Mouse (Mus musculus) liver, adult 10 weeks (tissue): ENCODE results near the gene Inmt. TPM values are rescaled to one million over a fixed set of nuclear protein-coding genes. Genes with fewer than 3 reads are reported as not detected.

Experiments used
- polyA plus RNA-seq: library from polyadenylated mRNA; stranded (reverse); fragments of 350-450 nt; fragmentation: Illumina TruSeq; extraction: RNeasy Lipid Tissue Mini Kit (QIAGEN cat#74804); gene quantifications from one replicate; pipeline ENCODE4 v1.2.3, GENCODE M21; 2014; ENCODE audit warnings: low read depth, low replicate concordance

The Inmt gene
- polyA plus RNA-seq, result 514 TPM

DNA sequence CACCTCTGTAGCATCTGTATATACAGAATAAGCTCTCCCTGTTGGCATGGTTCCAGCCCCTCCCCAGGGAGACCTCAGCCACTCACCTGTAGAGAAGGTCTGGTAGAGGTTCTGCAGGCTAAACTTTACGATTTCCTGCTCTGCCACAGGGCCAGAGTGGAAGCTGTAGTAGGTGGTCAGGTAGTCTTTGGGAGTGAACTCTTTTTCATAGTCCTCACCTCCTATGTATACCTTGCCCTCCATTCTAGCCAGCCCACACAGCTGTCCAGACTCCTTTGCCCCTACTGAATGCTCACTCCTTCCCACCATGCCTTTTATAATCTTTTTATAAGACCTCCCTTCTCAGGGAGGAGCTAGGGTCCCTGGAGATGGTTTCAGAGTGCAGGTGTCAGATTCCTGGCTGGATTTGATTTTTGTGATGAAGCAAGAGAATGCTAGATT lies at the start of gene Inmt:
TSS of gene Inmt (minus strand) at position 303 of the 441 bp plus-strand sequence.

DNA sequence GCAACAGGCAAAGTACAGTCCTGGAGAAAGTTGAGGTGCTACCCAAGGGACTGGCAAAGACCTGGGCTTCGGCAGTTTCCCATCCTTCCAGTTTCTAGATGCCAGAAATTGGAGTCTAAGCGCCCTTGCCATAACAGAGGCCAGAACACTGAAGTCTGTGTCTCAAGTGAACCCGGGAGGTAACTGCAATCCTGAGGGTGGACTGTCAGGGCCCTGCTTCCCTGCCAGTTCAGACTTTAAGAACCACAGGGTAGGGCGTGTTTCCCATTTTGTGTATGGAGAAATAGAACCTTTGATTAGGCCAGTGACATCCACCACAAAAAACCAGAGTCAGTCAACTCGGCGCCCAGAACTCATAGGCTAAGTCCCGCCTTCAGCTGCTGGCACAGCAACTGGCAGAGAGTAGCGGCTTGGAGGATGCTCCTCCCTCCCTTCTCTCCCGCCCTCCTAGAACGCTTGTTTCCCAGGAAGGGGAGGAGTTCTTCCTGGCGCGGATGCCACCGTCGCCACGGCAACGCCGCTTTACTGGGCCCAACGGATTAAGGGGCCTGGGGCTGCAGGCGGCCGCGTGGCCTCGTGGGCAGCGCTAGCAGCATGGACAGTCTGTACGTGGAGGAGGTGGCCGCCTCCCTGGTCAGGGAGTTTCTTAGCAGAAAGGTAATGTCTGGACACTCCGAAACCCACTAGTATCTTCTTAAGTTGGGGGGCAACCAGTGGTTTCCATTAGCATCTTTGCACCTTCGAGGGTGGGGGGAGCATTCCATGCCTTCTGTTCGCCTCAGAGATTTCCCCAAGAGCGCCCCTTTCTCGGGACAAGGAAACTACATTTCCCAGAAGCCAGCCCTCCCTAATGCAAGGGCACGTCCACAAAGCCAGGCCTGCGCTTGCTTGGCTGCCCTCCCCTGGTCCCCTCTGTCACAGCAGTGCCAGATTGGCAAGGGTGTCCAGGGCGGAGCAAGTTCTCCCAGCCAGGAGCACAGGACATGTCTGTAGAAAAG lies 28.4 kb upstream of the Inmt start, which contains the start of gene Mindy4:
TSS of gene Mindy4 (plus strand) at position 471 of the 998 bp plus-strand sequence.

DNA sequence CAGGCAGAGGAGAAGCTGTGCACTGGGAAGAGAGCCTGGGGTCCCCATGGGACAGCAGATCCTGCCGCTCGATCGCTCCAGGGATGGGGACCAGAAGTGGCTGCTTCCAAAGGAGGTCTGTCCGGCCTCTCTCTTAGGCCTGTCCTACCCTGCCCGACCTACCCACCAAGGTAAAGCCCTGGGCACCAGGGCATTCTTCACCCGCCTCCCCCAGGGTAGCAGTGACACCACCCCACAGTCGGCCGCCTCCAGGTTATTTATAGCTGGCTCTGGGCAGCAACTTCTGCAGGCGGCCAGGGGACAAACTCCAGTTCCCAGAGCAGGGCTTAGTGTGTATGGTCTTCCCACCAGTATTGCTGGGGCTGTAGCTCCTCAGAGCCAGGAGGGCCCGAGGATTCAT lies 42.0 kb downstream of the Inmt start, which contains the start of gene Crhr2:
TSS of gene Crhr2 (minus strand) at position 223 of the 400 bp plus-strand sequence.

Other genes with a start within 250 kb of the Inmt start
- gene Nod1, start 202.4 kb downstream of the Inmt start, polyA plus RNA-seq, result 4.1 TPM
- 28.5 TPM for gene Ggct, start 182.1 kb downstream of the Inmt start, polyA plus RNA-seq
- 40.3 TPM for gene Gars, start 137.0 kb downstream of the Inmt start, polyA plus RNA-seq
- gene Crhr2, start 42.0 kb downstream of the Inmt start, polyA plus RNA-seq, result not detected
- 1.5 TPM for gene Mindy4, start 28.3 kb upstream of the Inmt start, polyA plus RNA-seq
- gene Aqp1, start 161.4 kb upstream of the Inmt start, polyA plus RNA-seq, result 18.9 TPM
- gene Ghrhr, start 201.3 kb upstream of the Inmt start, polyA plus RNA-seq, result not detected